Mouse (Mus musculus) cortical plate, adult 2 months (tissue): ENCODE data around the gene Vps50.

ENCODE experiments used
- CTCF ChIP-seq: fragments of 200-500 bp; IDR thresholded peaks from 2 replicates; pipeline ENCODE4 v1.5.1; 2011; ENCODE audit warnings: mild to moderate bottlenecking, control low read depth, low read length; ENCODE audit not compliant: insufficient read depth; ENCODE audit errors: extremely low read depth
- POLR2A ChIP-seq: fragments of 200-500 bp; IDR thresholded peaks from 2 replicates; pipeline ENCODE4 v1.6.1; 2011; ENCODE audit warnings: mild to moderate bottlenecking, low read length, control low read depth; ENCODE audit not compliant: insufficient read depth; ENCODE audit errors: extremely low read depth

DNA sequence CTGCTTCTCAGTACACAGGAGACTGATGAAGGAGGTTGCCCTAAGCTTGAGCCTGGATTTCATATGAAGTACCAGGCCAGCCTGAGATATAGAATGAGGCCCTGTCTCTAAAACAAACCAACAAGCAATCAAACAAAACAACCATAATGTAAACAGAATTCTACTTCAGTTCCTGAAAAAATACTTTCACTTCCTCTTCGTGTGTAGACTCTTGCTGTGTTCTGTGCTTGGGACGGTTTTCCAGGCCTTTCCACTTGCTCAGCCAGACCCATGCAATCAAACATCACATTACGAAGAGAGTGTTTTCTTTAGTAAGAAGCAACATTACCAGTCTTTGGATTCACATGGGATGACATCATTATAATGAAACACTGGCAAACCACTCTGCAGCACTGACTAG, 16.5 kb upstream of the Vps50 start:
- no peak for TF ChIP-seq POLR2A
- TF ChIP-seq CTCF: no peak
